Mouse (Mus musculus) heart, embryonic 12.5 days (tissue): ENCODE measurements around the gene Bmp6. TPM values are rescaled to one million over a fixed set of nuclear protein-coding genes. Genes with fewer than 3 reads are reported as not detected.
A peak's percentile ranks its signal among the peaks of the same experiment; 100 is the strongest.

Experiments used
- ATAC-seq: fragments of 200-750 bp; cut with Nextera tagmentation; 2 replicates; pipeline ENCODE4 v1.8.0; 2017; ENCODE audit warnings: moderate TSS enrichment, moderate library complexity; ENCODE audit not compliant: insufficient number of reproducible peaks, low FRiP score
- H3K27ac ChIP-seq: fragments of 300-500 bp; sonication (generic); 2 replicates; pipeline ENCODE4 v1.5.1; 2016; ENCODE audit warnings: mild to moderate bottlenecking, moderate library complexity; ENCODE audit not compliant: poor library complexity, severe bottlenecking
- H3K27me3 ChIP-seq: fragments of 300-500 bp; sonication (generic); replicated peaks from 2 replicates; pipeline ENCODE4 v1.6.1; 2016; ENCODE audit warnings: mild to moderate bottlenecking, moderate library complexity
- H3K36me3 ChIP-seq: fragments of 300-500 bp; sonication (generic); 2 replicates; pipeline ENCODE4 v1.6.1; 2016; ENCODE audit warnings: mild to moderate bottlenecking, moderate library complexity
- H3K4me1 ChIP-seq: fragments of 300-500 bp; sonication (generic); replicated peaks from 2 replicates; pipeline ENCODE4 v1.6.1; 2016; ENCODE audit warnings: mild to moderate bottlenecking
- H3K4me2 ChIP-seq: fragments of 300-500 bp; sonication (generic); 2 replicates; pipeline ENCODE4 v1.6.1; 2016; ENCODE audit warnings: mild to moderate bottlenecking, moderate library complexity
- H3K4me3 ChIP-seq: fragments of 300-500 bp; sonication (generic); 2 replicates; pipeline ENCODE4 v1.5.1; 2016; ENCODE audit warnings: mild to moderate bottlenecking
- H3K9ac ChIP-seq: fragments of 300-500 bp; sonication (generic); 2 replicates; pipeline ENCODE4 v1.6.1; 2016; ENCODE audit warnings: mild to moderate bottlenecking, moderate library complexity
- H3K9me3 ChIP-seq: fragments of 300-500 bp; sonication (generic); replicated peaks from 2 replicates; pipeline ENCODE4 v1.6.1; 2016; ENCODE audit warnings: mild to moderate bottlenecking, moderate library complexity
- WGBS: fragments of 180-500 bp; shearing (Covaris S2); methylation state at CpG from one replicate; pipeline ENCODE4 v1.1.7; 2016; 5-methylcytosine and 5-hydroxymethylcytosine counted together
- polyA plus RNA-seq: library from polyadenylated mRNA; unstranded; fragments of >200 nt; fragmentation: Nextera tagmentation; extraction: Ambion mirVana; gene quantifications from 2 replicates; pipeline ENCODE4 v1.2.1, GENCODE M21; 2016

Bmp6 gene
- polyA plus RNA-seq, 1 experiment from 2014 or later, result 4.7 TPM

DNA sequence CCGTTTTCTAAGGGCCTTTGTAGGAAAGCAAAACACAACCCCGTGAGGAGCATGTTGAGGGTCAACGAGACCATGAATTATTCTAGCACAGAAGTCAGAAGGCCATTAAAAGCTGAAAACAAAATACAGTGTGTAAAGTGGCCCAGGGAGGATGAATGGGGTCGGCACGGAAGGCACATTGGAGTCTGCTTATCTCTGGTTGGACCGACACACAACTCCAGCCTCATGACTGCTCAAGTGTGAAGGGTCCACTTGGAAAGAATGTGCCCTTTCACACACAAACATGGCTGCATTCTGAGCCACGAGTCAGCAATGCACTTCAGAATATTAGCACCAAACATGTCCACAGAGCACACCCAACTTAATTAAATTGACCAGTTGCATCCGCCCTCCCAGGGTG lies 84.8 kb downstream of the Bmp6 start:
- no peak for ATAC-seq
- 65% methylated on average over 8 of the region's 8 CpGs for WGBS

GRCm38 (mm10) chr13:38430075-38430474 lies 85.2 kb downstream of the Bmp6 start:
- H3K9me3 ChIP-seq, result 0 out of 2 replicates have a peak, but pooled peaks cover 5% of the 10 kb centered on the region
- no peak overlapping the region for H3K4me3 ChIP-seq
- no peaks in the 10 kb centered on the region; the same call in none of the 2 replicates for H3K4me1 ChIP-seq
- H3K4me2 ChIP-seq, result no peak overlapping the region
- 78% methylated on average over 6 of the region's 6 CpGs for WGBS
- H3K27me3 ChIP-seq, result no peaks in the 10 kb centered on the region
- no peak overlapping the region for H3K9ac ChIP-seq
- H3K27ac ChIP-seq, result no peak overlapping the region
- ATAC-seq, result no peak
- H3K36me3 ChIP-seq, result no peaks in the 10 kb centered on the region

More for the DNA sequence above, 84.8 kb downstream of the Bmp6 start:
- Histone ChIP-seq H3K4me2 (no peak overlapping the region), H3K27me3 (no peaks in the 10 kb centered on the region), H3K36me3 (no peaks in the 10 kb centered on the region), H3K9ac (no peak overlapping the region), H3K9me3 (0 out of 2 replicates have a peak, but pooled peaks cover 5% of the 10 kb centered on the region), H3K4me1 (no peaks in the 10 kb centered on the region; the same call in none of the 2 replicates), H3K27ac (no peak overlapping the region), H3K4me3 (no peak overlapping the region)

- no peaks in the 10 kb centered on the region; the same call in none of the 2 replicates for H3K4me1 ChIP-seq
- no peak overlapping the region for H3K4me3 ChIP-seq
- H3K36me3 ChIP-seq, result no peaks in the 10 kb centered on the region
- no peak for ATAC-seq
- no peak overlapping the region for H3K4me2 ChIP-seq
- H3K27ac ChIP-seq, result no peak overlapping the region
- H3K9me3 ChIP-seq, result no peaks in the 10 kb centered on the region
- WGBS, result 76% methylated on average over 5 of the region's 5 CpGs
- no peaks in the 10 kb centered on the region for H3K27me3 ChIP-seq
- no peak overlapping the region for H3K9ac ChIP-seq
These were observed 89.9 kb downstream of the Bmp6 start for GRCm38 (mm10) chr13:38434831-38435230.

- no peaks in the 10 kb centered on the region for H3K27me3 ChIP-seq
- no peaks in the 10 kb centered on the region for H3K4me1 ChIP-seq
- no peak for ATAC-seq
- no peak overlapping the region for H3K27ac ChIP-seq
- no peaks in the 10 kb centered on the region for H3K36me3 ChIP-seq
- H3K9ac ChIP-seq, result no peak overlapping the region
- H3K4me3 ChIP-seq, result no peak overlapping the region
- WGBS, result 28% methylated on average over 5 of the region's 5 CpGs
- H3K4me2 ChIP-seq, result no peak overlapping the region
- H3K9me3 ChIP-seq, result no peaks in the 10 kb centered on the region
These were observed 93.0 kb downstream of the Bmp6 start for GRCm38 (mm10) chr13:38437930-38438329.

- 75% methylated on average over 10 of the region's 10 CpGs for WGBS
- H3K9ac ChIP-seq, result no peak overlapping the region
- no peak for ATAC-seq
These were observed 95.3 kb downstream of the Bmp6 start for GRCm38 (mm10) chr13:38440240-38440639.

GRCm38 (mm10) chr13:38448516-38449015 lies 103.7 kb downstream of the Bmp6 start:
- H3K9ac ChIP-seq, result no peak overlapping the region
- WGBS, result 81% methylated on average over 6 of the region's 6 CpGs
- peaks cover 9% of the 10 kb centered on the region for H3K4me1 ChIP-seq
- no peak overlapping the region for H3K4me3 ChIP-seq
- no peaks in the 10 kb centered on the region for H3K36me3 ChIP-seq
- H3K4me2 ChIP-seq, result no peak overlapping the region
- no peak overlapping the region for H3K27ac ChIP-seq
- no peak for ATAC-seq
- no peaks in the 10 kb centered on the region for H3K9me3 ChIP-seq
- H3K27me3 ChIP-seq, result no peaks in the 10 kb centered on the region

More at GRCm38 (mm10) chr13:38440240-38440639, 95.3 kb downstream of the Bmp6 start:
- Histone ChIP-seq H3K36me3 (no peaks in the 10 kb centered on the region), H3K4me2 (no peak overlapping the region), H3K4me1 (no peaks in the 10 kb centered on the region), H3K4me3 (no peak overlapping the region), H3K9me3 (no peaks in the 10 kb centered on the region), H3K27ac (no peak overlapping the region), H3K27me3 (no peaks in the 10 kb centered on the region)

- 32% methylated on average over 20 of the region's 20 CpGs for WGBS
- Histone ChIP-seq H3K4me2 (peak overlapping the region; percentile 47), H3K9ac (no peak overlapping the region), H3K9me3 (no peaks in the 10 kb centered on the region), H3K27me3 (no peaks in the 10 kb centered on the region), H3K4me1 (peaks cover 9% of the 10 kb centered on the region), H3K27ac (peak overlapping the region; percentile 63), H3K36me3 (no peaks in the 10 kb centered on the region), H3K4me3 (no peak overlapping the region)
- ATAC-seq, result peak; percentile 89
These were observed 105.4 kb downstream of the Bmp6 start for GRCm38 (mm10) chr13:38450051-38450971.

DNA sequence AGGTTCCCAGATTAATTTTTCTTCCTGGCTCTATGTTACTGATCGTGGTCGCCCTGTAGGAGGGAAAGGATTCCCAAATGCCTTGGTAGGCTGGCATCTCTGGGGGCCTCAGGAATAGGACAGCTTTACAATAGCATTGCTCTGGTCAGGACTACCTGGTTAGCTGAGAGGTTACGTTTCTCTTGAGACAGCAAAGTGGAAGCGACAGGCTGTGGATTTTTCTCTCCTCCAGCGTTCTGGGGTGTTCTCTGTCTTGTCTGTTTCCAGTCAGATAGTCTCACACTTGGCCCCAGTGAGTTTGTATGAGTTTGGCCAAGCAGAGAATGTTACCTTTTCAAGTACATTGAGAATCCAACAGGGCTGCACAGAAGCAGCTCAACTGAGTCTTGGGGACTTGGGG lies 106.5 kb downstream of the Bmp6 start:
- H3K27ac ChIP-seq, result no peak overlapping the region
- no peak overlapping the region for H3K4me3 ChIP-seq
- no peaks in the 10 kb centered on the region for H3K9me3 ChIP-seq
- no peak overlapping the region for H3K9ac ChIP-seq
- 78% methylated on average over 5 of the region's 5 CpGs for WGBS
- ATAC-seq, result no peak
- no peaks in the 10 kb centered on the region for H3K27me3 ChIP-seq
- peaks cover 9% of the 10 kb centered on the region for H3K4me1 ChIP-seq
- H3K4me2 ChIP-seq, result no peak overlapping the region
- no peaks in the 10 kb centered on the region for H3K36me3 ChIP-seq

DNA sequence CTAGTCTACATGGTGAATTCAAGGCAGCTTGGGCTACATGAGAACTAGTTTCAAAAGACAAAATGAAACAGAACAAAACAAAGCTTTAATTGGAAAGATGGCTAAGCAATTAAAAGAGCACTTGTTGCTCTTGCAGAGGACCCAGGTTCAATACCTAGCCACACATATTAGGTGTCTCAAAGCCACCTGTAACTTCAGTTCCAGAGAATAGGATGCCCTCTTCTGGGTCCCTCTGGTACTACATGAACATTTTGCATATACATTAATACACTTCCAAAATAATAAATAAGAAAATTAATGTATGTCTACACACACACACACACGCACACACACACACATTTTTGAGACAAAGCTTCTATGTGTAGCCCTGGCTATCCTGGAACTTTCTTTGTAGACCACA lies 118.5 kb downstream of the Bmp6 start:
- Histone ChIP-seq H3K9ac (no peak overlapping the region), H3K4me1 (no peaks in the 10 kb centered on the region; the same call in 1 of the 2 replicates), H3K9me3 (no peaks in the 10 kb centered on the region), H3K36me3 (no peaks in the 10 kb centered on the region), H3K27ac (no peak overlapping the region), H3K4me2 (no peak overlapping the region), H3K4me3 (no peak overlapping the region), H3K27me3 (no peaks in the 10 kb centered on the region)
- WGBS, result 69% methylated on average over 1 of the region's 1 CpGs
- ATAC-seq, result no peak

DNA sequence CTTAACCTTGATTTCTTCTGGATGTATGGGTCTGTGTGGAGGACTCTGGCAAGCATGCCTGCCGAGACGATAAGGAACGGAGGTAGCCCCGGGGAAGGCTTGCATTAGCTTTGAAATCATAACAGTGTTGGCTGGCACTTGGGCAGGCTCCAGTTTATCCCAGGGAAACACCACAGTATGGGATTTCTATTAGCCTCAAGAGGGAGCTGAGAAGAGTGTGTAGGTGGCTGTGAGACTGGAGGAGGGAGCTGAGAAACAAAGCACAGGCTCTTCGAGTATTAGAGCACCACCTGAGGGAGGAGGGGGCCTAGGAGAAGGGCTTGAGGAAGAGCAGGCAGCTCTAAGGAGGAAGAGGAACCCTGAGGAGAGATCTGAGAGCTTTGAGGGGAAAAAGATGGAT lies 126.0 kb downstream of the Bmp6 start:
- H3K4me3 ChIP-seq, result no peak overlapping the region
- no peak for ATAC-seq
- H3K4me2 ChIP-seq, result no peak overlapping the region
- no peaks in the 10 kb centered on the region for H3K36me3 ChIP-seq
- no peaks in the 10 kb centered on the region for H3K4me1 ChIP-seq
- H3K9me3 ChIP-seq, result no peaks in the 10 kb centered on the region
- H3K9ac ChIP-seq, result no peak overlapping the region
- 64% methylated on average over 5 of the region's 5 CpGs for WGBS
- H3K27me3 ChIP-seq, result no peaks in the 10 kb centered on the region
- no peak overlapping the region for H3K27ac ChIP-seq

DNA sequence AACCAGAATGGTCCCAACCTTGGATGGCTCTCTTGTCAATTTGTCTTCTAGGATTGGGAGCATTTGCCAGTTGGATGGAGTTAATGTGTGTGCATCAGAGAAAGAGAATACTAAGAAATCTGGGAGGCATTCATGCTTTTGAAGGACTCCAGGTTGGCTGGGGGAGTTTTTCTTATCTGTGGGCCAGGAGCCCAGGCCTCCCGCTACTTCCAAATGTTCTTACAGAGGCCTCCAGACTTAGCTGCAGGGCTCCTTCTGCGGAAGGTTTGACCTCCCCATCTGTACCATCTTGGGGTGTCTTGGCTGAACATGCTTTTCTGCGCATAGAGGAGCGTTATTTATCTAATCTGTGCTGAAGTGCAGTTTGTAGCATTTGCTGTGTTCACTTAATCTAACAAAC lies 127.7 kb downstream of the Bmp6 start:
- H3K4me2 ChIP-seq, result no peak overlapping the region
- H3K4me1 ChIP-seq, result no peaks in the 10 kb centered on the region
- H3K27me3 ChIP-seq, result no peaks in the 10 kb centered on the region
- no peak overlapping the region for H3K4me3 ChIP-seq
- no peak overlapping the region for H3K9ac ChIP-seq
- H3K36me3 ChIP-seq, result no peaks in the 10 kb centered on the region
- WGBS, result 79% methylated on average over 4 of the region's 4 CpGs
- no peaks in the 10 kb centered on the region for H3K9me3 ChIP-seq
- no peak for ATAC-seq
- H3K27ac ChIP-seq, result no peak overlapping the region
